Mouse (Mus musculus) urinary bladder, adult 2 months (tissue): ENCODE data around the gene Atp8a1. TPM values are rescaled to one million over a fixed set of nuclear protein-coding genes. Genes with fewer than 3 reads are reported as not detected.

ENCODE experiments used
- DNase-seq: peaks from one replicate; pipeline ENCODE4 v3.0.0; 2022; ENCODE audit warnings: low spot score
- polyA plus RNA-seq: library from polyadenylated mRNA; depleted of rRNA; stranded (reverse); fragments of >200 nt; gene quantifications from 2 replicates; pipeline ENCODE4 v1.2.3, GENCODE M21; 2012; rRNA removed

Gene Atp8a1
- polyA plus RNA-seq, result 6.0 and 6.7 TPM in 2 replicates

DNA sequence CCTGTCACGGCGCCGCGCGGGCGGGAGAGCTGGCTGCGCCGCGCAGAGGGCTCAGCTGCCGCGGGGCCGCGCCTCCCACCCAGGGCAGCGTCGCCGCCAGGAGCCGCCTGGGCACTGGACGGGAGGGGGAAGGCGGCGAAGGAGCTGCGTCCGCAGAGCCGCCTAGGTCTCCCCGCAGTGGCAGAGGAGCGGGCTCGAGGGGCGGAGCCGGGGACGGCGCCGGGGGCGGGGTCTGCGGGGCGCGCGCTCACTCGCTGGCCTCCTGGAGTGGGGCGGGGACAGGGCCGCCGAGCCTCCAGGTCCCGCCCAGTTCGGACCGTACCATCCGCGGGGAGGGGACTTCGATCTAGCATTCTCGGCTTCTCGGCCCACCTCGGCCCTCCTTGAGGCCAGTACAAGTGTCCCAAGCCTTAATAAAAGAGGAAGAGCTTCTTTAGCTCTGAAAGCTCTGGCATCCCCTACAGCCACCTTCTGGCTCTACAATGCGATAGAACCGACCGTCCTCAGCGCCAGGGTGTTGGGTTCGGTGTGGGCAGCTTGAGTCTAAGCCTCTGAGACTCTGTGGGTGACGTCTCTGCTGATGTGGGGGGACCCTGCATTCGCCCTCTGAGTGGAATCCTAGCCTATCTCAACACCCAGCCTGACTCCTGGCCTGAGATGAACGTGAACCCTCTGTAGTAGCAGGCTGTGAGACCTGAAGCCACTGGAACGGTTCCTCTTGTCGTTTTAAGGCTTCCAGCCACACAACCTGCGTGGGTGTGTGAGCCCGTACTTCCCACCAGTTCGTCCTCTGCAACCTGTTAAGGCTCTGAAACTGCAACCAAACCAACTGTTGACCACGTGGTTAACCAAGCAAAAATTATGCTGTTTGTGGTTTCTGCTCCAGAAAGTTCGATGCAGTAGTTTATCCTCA, at the start of gene Atp8a1:
Gene Atp8a1, minus strand, starts transcription at position 182 of the 913 bp plus-strand sequence.
- peak; percentile 96 for DNase-seq

DNA sequence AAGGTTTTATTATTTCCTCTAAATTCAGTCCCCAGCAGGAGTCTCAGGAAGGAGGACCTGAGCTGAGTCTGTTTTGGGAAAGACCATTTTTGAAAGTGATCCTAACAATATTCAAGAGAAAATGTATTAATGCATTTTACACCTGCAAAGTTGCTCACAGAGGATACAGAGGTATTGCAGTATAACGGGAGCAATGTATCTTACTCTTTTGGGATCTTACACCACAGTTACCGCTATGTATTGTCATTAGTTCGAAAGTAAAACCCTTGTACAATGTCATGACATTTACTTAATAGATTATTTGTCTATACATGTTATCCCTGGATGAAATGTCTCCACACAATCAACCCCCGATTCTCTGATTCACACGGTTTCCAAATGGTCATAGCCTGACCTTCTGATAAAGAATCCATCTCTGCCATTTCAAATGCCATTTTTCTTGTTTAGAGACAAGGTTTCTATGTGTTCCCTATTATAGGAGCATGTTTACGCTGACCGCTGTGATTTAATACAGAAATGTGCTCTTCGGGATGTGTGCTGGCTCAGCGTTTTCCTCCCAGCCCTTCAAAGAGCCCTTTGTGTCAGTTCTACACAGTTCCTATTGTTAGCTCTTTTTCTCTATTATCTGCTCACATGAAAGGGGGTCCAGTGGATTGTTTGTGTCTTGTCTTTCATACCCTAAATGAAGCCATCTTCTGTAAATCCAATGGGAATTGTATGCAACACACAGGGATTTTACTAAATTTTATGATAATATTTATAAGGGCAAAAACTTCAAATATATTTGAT, 37.4 kb upstream of the Atp8a1 start:
- DNase-seq, result no peak

DNA sequence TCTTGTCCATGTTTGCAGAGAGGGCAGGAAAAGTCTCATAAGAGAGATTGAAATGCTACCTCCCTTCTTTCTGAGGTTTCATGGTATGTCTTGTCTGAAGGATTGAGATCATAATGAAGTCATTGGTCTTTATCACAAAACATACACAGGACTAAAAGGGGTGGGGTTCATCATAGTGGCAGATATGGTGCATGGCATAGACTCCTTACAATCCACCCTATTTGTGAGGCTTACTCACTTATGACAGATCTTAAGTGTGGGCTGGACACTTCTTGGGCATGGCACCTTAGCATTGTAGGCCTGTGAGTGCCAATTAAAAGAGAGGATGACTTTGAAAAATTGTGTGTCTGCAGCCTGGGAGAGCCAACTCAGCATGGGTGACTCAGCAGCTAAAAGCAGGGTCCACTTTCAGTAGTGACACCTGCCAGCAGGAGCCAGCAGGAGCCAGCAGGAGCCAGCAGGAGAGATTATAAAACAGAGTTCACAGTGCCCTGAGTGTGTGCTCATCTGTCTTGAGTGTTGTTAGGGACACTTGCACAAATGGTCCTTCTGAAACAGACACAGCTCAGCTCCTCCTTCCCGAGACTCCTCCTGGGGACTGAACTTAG, 36.4 kb upstream of the Atp8a1 start:
- no peak for DNase-seq

DNA sequence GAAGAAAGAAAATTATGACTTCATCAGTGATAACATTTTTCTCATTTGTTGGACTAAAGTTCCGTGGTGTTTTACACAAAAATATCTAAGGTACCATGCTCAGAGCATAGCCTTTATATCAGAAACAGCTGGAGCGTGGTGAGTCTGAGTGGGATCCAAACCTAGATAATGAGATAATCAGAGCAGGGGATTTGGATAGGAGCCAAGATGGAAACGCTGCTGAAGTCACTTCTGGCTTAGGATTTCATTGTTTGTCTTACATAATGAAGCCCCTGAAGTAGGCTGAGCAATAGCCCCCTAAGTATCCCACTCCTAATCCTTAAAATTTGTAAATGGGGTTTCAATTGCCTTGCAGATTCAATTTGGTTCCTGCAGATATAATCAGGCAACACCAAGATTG, 24.2 kb upstream of the Atp8a1 start:
- no peak for DNase-seq

DNA sequence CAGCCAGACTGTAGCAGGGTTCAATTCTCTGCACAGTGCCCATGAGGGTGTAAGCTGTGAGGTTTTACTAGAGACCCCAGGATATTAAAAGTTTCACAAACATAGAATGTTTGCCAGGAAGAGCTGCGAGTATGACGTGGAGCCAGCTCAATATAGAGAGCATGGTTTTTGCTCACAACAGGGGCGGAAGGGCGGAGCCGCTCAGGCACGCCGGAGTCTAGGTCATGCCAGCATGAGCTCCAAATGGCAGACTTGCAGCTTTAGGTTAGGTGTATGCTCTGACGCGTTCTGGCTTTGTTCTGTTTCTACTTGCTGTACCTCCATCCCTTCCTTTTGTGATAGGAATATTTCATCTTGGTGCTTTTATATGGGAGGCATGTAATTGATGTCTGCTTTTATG, 19.0 kb upstream of the Atp8a1 start:
- DNase-seq, result no peak

DNA sequence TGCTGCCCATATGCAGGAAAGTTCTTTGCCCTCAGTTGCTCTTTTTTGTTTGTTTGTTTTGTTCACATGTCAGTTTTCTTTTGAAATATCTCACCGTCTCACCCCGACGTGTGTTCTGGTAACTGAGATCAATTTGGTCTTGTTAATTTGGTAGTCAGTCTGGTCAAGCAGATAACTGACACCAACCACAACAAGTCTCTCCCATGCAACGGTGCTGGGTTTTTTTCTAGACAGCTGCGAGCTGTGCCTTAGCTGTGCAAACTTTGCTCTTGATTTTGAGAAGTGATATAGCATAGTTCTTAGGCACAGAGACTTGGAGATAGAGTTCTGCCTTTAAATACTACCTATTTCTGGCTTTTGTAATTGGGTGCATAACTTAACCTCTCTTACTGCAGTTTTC, 18.4 kb upstream of the Atp8a1 start:
- no peak for DNase-seq

DNA sequence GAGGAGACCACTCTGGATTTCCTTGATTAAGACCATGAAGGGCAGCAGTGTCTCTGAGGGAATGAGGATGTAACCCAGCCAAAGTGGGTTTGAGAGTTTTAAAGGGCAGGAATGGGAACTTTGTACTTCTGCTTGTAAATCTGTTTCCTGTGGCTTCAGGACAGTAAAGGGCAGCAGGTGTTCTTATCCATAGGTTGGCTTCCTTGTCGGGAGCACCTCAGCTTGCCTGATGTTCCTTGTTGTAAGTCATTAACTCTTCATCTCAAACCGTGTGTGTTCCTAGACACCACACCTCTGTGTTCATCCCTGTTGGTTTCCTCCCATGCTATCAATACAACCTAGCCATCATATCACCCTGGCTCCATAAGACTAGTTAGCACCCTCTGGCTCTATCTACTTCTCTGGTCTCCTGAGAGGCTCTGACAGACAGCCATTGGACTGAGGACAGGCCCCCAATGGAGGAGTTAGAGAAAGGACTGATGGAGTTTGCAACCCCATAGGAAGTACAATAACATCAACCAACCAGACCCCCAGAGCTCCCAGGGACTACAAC, 17.4 kb upstream of the Atp8a1 start:
- DNase-seq, result no peak

DNA sequence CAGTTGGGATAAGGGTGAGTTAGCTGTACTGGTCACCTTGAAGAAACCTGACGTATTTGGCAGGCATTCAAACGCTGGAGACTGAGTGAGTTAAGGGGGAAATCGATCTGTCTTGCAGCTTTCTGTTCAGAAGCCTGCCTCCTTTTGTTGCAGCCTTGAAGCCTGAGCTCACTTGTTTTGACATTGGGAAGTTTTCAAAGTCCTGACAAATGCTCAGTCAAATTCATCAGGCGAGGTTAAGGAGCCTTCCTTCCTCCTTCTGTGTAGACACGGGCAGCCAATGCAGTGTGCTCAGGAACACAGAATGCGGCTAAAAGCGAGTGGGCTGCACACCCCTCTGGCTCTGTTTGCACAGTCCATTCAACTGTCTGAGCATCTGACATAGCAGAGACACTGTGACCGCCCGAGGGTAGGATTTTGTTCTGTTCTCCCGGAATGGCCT, 16.7 kb upstream of the Atp8a1 start:
- DNase-seq, result no peak

DNA sequence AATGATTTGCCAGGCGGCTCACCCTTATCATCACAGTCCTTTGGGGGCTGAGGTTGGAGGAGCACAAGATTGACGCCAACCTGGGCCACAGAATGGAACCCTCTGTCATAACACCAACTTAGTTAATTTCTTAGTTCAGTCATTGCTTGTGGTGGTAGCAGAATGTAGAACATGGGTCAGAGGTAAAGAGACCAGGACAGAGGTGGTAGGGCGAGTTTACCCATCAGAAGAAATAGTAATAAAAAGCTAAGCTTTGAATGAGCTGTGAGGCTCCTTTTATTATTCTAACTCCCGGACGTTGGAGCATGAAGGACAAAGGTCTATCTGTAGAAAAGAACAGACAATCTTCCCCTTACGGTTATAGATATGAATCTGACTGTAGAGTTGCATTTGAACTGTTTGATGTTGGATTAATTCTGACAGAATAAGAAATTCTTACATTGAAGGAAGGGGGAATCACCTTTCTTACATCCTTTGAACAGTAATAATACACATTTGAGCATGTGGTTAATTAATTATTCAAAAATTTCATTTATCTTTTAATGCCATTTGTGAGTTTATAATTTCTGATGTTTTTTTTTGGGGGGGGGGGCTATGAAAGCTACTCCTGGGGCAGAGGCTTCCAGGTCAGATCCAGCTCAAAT, 7.9 kb upstream of the Atp8a1 start:
- DNase-seq, result no peak

DNA sequence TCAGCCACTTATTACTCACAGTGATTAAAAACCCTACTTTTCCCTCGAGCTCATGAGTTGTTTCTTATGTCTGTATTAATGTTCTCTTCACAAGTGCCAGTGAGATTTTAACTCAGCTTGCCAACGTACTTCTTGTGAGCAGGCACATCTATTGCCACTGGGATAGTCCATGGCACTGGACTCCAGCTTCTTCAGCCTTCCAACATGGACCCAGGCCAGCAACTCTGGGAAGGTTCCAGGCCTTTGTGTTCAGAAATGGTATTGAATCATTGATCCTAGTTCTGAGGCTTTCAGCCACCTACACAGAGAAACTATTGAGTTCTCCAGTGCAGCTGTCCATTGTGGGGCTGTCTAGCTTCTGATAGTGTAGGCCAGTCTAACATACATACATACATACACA, 5.6 kb upstream of the Atp8a1 start:
- no peak for DNase-seq

DNA sequence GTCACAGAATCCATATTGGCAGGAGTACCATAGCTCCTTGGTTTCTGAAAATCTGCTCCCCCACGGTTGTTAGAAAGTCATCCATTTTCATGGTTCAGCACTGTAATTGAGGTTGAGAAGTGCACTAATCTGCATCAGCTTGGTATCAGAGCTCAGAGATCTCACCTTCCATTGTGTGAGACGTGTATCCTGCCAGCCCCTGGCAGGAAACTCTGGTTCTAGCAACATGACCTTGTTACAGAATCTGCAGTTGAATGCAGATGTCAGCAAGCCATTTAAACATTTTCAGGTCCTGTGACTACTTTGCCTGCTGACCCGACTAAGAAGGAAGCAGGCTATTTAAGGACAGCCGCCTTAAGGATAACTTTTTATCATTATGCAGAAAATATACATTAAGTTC, 2.2 kb upstream of the Atp8a1 start:
- no peak for DNase-seq

DNA sequence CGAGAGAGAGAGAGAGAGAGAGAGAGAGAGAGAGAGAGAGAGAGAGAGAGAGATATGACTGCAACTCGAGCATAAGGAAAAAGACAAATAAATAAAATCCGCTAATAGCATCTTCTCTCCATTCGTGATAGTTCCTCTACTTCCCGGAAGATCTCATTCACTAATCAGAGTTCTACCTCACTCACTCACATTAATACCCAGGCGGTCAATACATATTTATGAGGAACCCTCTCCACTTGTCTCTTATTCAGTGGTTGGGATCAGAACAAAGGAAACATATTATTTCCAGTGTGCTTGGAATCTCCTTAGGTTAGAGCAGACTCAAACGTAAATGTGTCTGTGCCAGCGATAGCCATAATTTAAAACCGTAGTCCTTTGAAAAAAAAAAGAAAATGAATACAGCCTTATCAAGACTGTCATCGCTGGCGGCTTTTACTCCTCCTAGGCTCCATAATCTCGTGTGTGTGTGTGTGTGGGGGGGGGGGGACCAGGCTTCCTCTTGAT, 1.3 kb upstream of the Atp8a1 start:
- DNase-seq, result no peak

DNA sequence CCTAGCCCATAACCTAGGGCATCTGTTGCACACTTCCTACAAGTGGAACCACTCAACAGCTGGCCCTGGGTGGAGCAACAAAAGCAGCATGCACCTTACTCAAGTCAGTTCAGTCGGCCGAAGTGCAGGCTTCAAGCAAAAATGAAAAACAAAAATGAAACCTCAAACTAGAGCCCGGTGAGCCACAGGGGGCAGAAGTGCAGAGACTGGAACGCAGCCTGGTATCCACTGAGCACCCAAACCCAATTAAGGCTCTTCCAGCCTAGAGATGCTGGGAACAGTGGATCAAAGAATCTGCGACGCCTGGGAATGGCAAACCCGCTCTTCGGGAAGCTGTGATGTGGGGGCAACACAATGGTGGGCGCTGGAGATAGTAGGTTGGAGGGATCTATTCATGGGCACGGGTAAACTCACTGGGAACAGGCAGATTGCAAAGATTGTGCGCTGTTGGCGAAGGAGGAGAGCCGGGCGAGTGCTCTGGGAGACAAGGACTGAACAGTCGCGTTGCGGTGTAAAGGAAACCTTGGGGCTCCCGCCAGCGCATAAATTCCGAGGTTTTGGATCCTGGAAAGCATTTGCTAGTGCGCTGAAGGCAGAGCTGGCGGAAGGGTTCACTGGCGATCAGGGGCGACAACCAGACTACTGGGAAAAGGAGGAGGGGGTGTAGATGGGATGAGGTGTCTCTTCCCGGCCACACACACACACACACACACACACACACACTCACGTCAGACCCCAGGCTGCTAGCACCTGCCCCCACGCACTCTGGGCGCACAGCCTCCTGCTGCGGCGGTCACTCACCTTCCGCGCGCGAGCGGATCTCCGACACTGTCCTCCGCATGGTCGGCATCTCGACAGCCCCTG, 641 bp downstream of the Atp8a1 start:
- DNase-seq, result peak; percentile 26

DNA sequence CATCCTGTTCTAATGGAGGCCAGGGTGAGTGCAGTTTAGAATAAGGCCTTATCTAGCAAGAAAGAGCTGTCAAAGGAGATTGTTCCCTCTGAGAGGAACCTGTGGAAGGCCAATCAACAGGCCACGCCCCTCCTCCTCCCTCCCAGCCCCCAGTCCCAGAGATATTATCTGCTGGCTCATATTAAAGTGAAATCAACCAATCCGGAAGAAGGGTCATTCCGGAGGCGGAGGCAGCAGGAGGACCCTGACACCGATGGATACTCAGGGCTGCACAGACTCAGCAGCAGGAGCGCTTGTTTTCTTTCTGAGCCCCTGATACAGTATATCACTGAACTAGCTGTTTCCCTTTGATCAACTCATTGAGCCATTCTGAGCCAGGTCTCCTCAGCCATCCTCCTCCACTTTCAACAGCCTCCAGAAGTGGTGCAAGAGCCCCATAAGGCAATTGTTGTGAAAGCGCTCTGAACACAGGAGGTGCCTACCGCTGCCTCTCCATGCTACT, 2.0 kb downstream of the Atp8a1 start:
- DNase-seq, result no peak

DNA sequence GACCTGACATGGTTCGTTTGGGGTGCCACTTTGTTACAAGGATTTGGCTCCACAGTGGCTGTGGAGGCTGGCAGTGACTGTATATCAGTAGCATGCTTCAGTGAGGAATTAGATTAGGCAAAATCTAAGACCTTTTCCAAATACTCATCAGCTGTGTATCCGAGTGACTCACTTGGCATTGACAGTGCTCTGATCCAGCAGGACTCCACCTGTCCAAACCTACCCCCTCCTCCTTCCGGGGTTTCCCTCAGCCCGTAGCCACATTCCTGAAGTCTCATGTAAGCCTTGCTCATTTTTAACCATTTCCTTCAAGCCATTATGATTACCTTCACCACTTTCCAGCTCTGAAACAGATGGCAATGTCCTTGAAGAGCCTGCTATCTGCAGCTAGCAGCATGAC, 3.2 kb downstream of the Atp8a1 start:
- no peak for DNase-seq

DNA sequence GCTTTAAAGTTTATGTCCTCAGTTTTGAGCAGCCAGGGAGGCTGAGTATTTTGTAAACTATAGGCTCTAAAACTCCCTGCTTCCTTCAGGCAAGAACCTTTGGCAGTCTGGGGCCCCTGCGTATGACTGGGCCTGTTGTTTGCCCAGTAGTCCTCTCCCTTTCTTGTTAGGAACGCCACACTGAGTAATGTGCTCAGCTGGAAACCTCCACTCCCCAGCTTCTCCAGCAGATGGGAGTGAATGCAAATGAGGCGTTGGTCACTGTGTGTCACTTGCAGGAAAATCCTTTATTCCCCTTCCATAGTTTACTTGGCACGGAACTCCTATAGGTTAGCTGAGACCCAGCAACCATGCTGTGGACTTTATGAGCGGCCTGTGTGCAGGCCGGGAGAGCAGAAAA, 4.9 kb downstream of the Atp8a1 start:
- no peak for DNase-seq

DNA sequence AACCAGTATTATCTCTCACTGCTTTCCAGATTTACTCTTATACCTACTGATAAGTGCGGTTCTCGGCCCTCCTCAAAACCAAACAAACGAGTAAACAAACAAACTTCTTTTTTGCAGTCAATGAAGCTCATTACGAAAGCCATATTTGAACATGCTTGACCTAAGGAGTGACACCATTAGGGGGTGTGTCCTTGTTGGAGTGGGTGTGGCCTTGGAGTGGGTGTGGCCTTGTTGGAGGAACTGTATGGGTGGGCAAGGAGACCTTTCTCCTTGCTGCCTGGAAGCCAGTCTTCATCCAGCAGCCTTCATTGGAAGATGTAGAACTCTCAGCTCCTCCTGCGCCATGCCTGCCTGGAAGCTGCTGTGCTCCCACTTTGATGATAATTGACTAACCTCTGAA, 13.4 kb downstream of the Atp8a1 start:
- DNase-seq, result no peak

DNA sequence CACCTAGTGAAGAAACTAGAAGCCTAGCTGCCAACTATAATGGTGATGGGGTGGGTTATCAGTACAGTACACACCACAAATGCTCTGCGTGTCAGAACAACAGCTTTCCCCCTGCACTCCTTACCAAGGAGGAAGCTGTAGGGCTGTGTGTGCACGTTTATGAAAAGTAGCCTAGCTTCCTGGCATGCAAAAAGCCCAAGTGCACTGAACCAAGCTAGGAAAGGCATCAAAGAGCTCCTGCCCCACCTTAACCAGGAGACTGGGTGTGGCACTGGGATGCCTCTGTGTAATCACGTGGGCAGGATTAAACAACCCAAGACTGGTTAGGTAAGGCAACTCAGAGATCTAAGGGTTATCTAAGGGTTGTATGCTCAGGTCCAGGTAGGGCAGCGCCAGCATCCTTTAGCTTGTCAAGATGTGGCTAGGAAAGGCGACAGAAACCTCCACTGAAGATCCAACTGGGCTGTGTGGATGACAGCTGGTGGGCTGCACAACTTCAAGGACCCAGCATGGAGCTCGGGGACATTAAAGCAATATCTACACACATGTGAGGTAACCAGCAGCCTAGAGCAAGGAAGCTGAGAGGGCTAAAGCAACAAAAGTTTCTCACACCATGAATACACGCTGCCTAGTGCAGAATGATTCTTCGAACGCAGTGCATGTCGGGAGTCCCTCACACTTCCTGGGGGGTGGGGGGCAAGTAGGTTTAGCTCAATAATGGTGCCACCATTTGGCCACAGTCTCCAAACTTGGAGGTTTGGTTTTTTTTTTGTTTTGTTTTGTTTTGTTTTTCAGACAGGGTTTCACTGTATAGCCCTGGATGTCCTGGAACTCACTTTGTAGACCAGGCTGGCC, 15.7 kb downstream of the Atp8a1 start:
- DNase-seq, result no peak

DNA sequence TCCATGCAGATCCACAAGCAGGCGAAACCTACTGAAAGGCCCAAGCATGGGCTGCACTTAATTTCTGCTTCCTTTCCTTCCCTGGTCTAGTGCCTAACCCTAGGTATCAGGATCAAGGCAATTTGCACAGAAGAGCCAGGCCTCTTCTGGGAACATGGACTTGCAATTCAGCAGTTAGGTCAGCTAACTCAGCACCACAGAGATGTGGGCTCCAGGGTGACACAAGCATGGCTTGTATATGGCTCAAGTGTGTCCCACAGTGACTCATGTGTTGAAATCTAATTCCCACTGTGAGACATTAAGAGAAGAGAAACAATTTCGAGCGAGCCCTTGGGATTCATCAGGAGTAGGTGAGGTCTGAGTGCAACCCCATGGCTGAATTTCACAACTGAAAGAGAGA, 18.9 kb downstream of the Atp8a1 start:
- DNase-seq, result no peak
